Mouse (Mus musculus) stomach, postnatal 0 days (tissue): ENCODE measurements around the gene Fam151a.

Source experiments
- CTCF ChIP-seq: IDR thresholded peaks from 2 replicates; pipeline ENCODE4 v1.5.1; 2016; ENCODE audit warnings: antibody characterized with exemption, low read depth, mild to moderate bottlenecking, moderate library complexity
- EP300 ChIP-seq: optimal IDR thresholded peaks from 2 replicates; pipeline ENCODE3; 2016; ENCODE audit warnings: antibody characterized with exemption

- no peak for TF ChIP-seq CTCF
- TF ChIP-seq EP300 = no peak
These were observed 44.9 kb upstream of the Fam151a start for GRCm38 (mm10) chr4:106688636-106689296.
